Comparison of ENCODE assay signal across 10 mouse cellular contexts in the genomic region with DNA sequence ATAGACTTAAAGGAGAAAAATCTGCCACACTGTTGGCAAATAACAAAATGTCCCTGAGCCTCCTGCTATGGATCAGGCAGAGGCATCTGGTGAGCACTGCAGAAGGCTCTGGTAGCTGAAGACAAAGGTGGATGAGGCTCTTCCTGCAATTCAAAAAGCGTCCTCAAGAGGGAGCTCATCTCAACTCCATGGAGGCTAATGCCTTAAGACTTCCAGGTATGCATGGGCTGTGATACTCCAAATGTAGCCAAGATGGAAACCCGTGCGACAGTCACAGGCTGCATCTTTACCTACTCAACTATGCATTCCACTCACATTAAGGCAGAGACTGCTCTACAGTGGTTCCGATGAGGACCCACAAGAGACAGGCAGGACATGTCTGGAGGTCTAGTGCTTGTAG.
DNase-seq lines count a peak whose midpoint lies in the region; ATAC-seq and TF ChIP-seq lines count a peak whose summit lies in the region.
"Had no signal": no experiment of that assay in that cellular context is flagged by ENCODE, and none has a peak within 500 bp of the region (broad histone marks: within the 10 kb centered on the region; RNA-seq: fewer than 3 reads in every experiment).

No protein-coding gene starts in this region.

- H3K36me3 ChIP-seq in intestine, postnatal 0 days (ENCODE audit: control insufficient read depth, insufficient read depth), result no peaks in the 10 kb centered on the region
- H3K36me3 ChIP-seq in intestine, embryonic 15.5 days, result 0 out of 2 replicates have a peak, but pooled peaks cover 4% of the 10 kb centered on the region
- H3K36me3 ChIP-seq in midbrain, embryonic 13.5 days, result peaks cover 22% of the 10 kb centered on the region

- H3K9ac ChIP-seq in intestine, postnatal 0 days (ENCODE audit: low read depth, low read length), result no peak overlapping the region
- no peak overlapping the region for H3K9ac ChIP-seq in intestine, embryonic 15.5 days
- no peak overlapping the region for H3K9ac ChIP-seq in midbrain, embryonic 13.5 days (replicated peaks)
- H3K9ac ChIP-seq: embryonic facial prominence, embryonic 12.5 days had no signal

- no peaks in the 10 kb centered on the region for H3K9me3 ChIP-seq in intestine, postnatal 0 days (ENCODE audit: control insufficient read depth)
- H3K9me3 ChIP-seq in intestine, embryonic 15.5 days, result no peaks in the 10 kb centered on the region
- H3K9me3 ChIP-seq in midbrain, embryonic 13.5 days, result no peaks in the 10 kb centered on the region

- DNase-seq in adrenal gland, adult (ENCODE audit: inconsistent age in 2 of 2, low spot score in 1 of 2), result peak; percentile 50 to 88
- peak; percentile 63 to 73 for DNase-seq in heart, postnatal 10 days
- peak; percentile 55 to 66 for DNase-seq in layer of hippocampus, postnatal 14 days (ENCODE audit: low spot score in 2 of 2)
- peak; percentile 76 for DNase-seq in testis, postnatal 10 days (ENCODE audit: low spot score)

- intact Hi-C loops in heart, postnatal 10 days (cut with DNase I), result loop anchor here (5.0 kb wide), 2 partner anchors 45 to 170 kb away; no protein-coding TSS in a partner anchor

- no peaks in the 10 kb centered on the region for H3K4me1 ChIP-seq in intestine, postnatal 0 days (replicated peaks; ENCODE audit: control insufficient read depth, insufficient read depth, low read length)
- no peaks in the 10 kb centered on the region for H3K4me1 ChIP-seq in intestine, embryonic 15.5 days (replicated peaks)
- no peaks in the 10 kb centered on the region for H3K4me1 ChIP-seq in midbrain, embryonic 13.5 days (replicated peaks)
- H3K4me1 ChIP-seq: embryonic facial prominence, embryonic 12.5 days; megakaryocyte, embryonic 14.5 days had no signal

- no peaks in the 10 kb centered on the region for H3K27me3 ChIP-seq in intestine, postnatal 0 days (replicated peaks; ENCODE audit: control insufficient read depth, insufficient read depth, low read length)
- H3K27me3 ChIP-seq in intestine, embryonic 15.5 days (replicated peaks), result no peaks in the 10 kb centered on the region
- no peaks in the 10 kb centered on the region for H3K27me3 ChIP-seq in midbrain, embryonic 13.5 days
- H3K27me3 ChIP-seq: embryonic facial prominence, embryonic 12.5 days had no signal

- no peak overlapping the region for H3K4me3 ChIP-seq in intestine, postnatal 0 days (ENCODE audit: low read depth, low read length)
- no peak overlapping the region for H3K4me3 ChIP-seq in intestine, embryonic 15.5 days (replicated peaks)
- no peak overlapping the region for H3K4me3 ChIP-seq in midbrain, embryonic 13.5 days (replicated peaks)
- H3K4me3 ChIP-seq: embryonic facial prominence, embryonic 12.5 days; megakaryocyte, embryonic 14.5 days had no signal

- H3K4me2 ChIP-seq in intestine, postnatal 0 days (replicated peaks; ENCODE audit: low read depth), result no peak overlapping the region
- no peak overlapping the region for H3K4me2 ChIP-seq in intestine, embryonic 15.5 days (replicated peaks)
- H3K4me2 ChIP-seq in midbrain, embryonic 13.5 days (replicated peaks), result no peak overlapping the region
- H3K4me2 ChIP-seq: embryonic facial prominence, embryonic 12.5 days had no signal

- WGBS in intestine, postnatal 0 days, result 52% methylated on average over 4 of the region's 4 CpGs
- 50% methylated on average over 4 of the region's 4 CpGs for WGBS in intestine, embryonic 15.5 days
- WGBS in midbrain, embryonic 13.5 days, result 49% methylated on average over 4 of the region's 4 CpGs

- TF ChIP-seq CTCF in intestine, postnatal 0 days (IDR thresholded peaks at IDR 0.05; ENCODE audit: low read depth), result peak; percentile 86

- H3K27ac ChIP-seq in intestine, postnatal 0 days (ENCODE audit: low read depth, low read length), result no peak overlapping the region
- H3K27ac ChIP-seq in intestine, embryonic 15.5 days, result no peak overlapping the region
- no peak overlapping the region for H3K27ac ChIP-seq in midbrain, embryonic 13.5 days
- H3K27ac ChIP-seq: embryonic facial prominence, embryonic 12.5 days had no signal

- ATAC-seq in intestine, postnatal 0 days, result no peak
- no peak for ATAC-seq in intestine, embryonic 15.5 days
- ATAC-seq in common myeloid progenitor, adult 5-6 weeks (replicated peaks; ENCODE audit: low read depth, poor library complexity, severe bottlenecking), result peak; percentile 82
- ATAC-seq in midbrain, embryonic 13.5 days, result 0 out of 2 replicates have a peak, but pooled peaks have one; percentile 37

Comparison
In these comparisons a context has a peak if more than half of its experiments do, and no peak if none do; other contexts are left out.
1. ATAC-seq: peak in common myeloid progenitor, adult 5-6 weeks (single experiment) and midbrain, embryonic 13.5 days (single experiment); none in intestine, postnatal 0 days (single experiment) and intestine, embryonic 15.5 days (single experiment).
2. Peak in every context shown above with its lines, with median percentiles within 50 percentile points of each other: DNase-seq.